Mouse (Mus musculus) liver, postnatal 0 days (tissue): Measurements from ENCODE around the gene Mapk11. TPM values are rescaled to one million over a fixed set of nuclear protein-coding genes. Genes with fewer than 3 reads are reported as not detected.

Source experiments
- ATAC-seq: fragments of 200-750 bp; cut with Nextera tagmentation; 2 replicates; pipeline ENCODE4 v1.8.0; 2017; ENCODE audit warnings: mild to moderate bottlenecking, moderate library complexity
- DNase-seq: peaks from one replicate; pipeline ENCODE4 v3.0.0-alpha.2; 2016
- H3K27ac ChIP-seq: fragments of 300-500 bp; sonication (generic); 2 replicates; pipeline ENCODE4 v1.5.1; 2014; ENCODE audit warnings: antibody characterized with exemption, moderate library complexity, mild to moderate bottlenecking, low read depth
- H3K27me3 ChIP-seq: fragments of 300-500 bp; sonication (generic); 2 replicates; pipeline ENCODE4 v1.6.1; 2014; ENCODE audit warnings: low read length, control low read depth, mixed read lengths; ENCODE audit not compliant: insufficient read depth
- H3K36me3 ChIP-seq: fragments of 300-500 bp; sonication (generic); replicated peaks from 2 replicates; pipeline ENCODE4 v1.6.1; 2014; ENCODE audit warnings: mild to moderate bottlenecking, control low read depth, low read length, moderate library complexity, mixed read lengths; ENCODE audit not compliant: insufficient read depth
- H3K4me1 ChIP-seq: fragments of 300-500 bp; sonication (generic); 2 replicates; pipeline ENCODE4 v1.6.1; 2014; ENCODE audit warnings: antibody characterized with exemption, mild to moderate bottlenecking, control low read depth; ENCODE audit not compliant: insufficient read depth
- H3K4me2 ChIP-seq: fragments of 300-500 bp; sonication (generic); 2 replicates; pipeline ENCODE4 v1.6.1; 2014; ENCODE audit warnings: low read depth, mild to moderate bottlenecking, low read length, moderate library complexity, mixed read lengths
- H3K4me3 ChIP-seq: fragments of 300-500 bp; sonication (generic); 2 replicates; pipeline ENCODE4 v1.5.1; 2014; ENCODE audit warnings: low read depth, low read length
- H3K9ac ChIP-seq: fragments of 300-500 bp; sonication (generic); replicated peaks from 2 replicates; pipeline ENCODE4 v1.6.1; 2014; ENCODE audit warnings: mild to moderate bottlenecking, moderate library complexity
- H3K9me3 ChIP-seq: fragments of 300-500 bp; sonication (generic); 2 replicates; pipeline ENCODE4 v1.6.1; 2016; ENCODE audit warnings: mild to moderate bottlenecking, control low read depth, low read length, mixed read lengths
- CTCF ChIP-seq: sonication (generic); IDR thresholded peaks from 2 replicates; pipeline ENCODE4 v1.5.1; 2016; ENCODE audit warnings: antibody characterized with exemption, low read depth
- EP300 ChIP-seq: IDR thresholded peaks from 2 replicates; pipeline ENCODE4 v1.6.1; 2016; ENCODE audit warnings: antibody characterized with exemption, low read depth, mild to moderate bottlenecking
- WGBS: fragments of 180-500 bp; shearing (Covaris S2); extraction: QIAGEN DNeasy Blood & Tissue Kit; methylation state at CpG from one replicate; pipeline ENCODE4 v1.1.7; 2014; ENCODE audit not compliant: insufficient replicate concordance; 5-methylcytosine and 5-hydroxymethylcytosine counted together
- polyA plus RNA-seq: library from polyadenylated mRNA; unstranded; fragments of >200 nt; fragmentation: Nextera tagmentation; extraction: Ambion mirVana; gene quantifications from 2 replicates; pipeline ENCODE4 v1.2.1, GENCODE M21; 2015

The Mapk11 gene
- polyA plus RNA-seq, 1 experiment from 2014 or later, result 0.81 TPM

DNA sequence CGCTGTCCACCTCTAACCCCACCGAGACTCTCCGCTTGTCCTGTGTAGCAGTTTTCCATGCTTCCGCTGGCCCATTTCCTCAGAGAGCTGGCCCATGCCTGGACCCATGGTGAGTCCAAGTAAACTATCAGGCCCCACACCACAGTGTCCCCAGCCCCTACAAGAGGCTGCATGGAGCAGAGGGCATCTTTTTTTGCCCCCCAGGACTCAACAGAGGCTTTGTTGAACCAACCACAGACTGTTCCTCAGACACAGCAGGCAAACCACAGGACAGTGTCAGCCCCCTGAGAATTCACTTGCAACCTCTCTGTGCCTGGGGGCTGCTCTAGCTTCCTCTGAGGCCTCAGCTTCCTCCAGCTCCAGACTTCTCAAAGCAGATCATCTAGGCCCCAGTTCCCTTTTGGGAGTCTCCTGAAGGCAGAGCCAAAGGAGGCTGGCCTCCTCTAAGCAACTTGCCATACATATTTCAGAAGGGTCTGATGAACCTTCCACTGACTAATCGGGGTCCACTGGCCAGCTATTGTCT is 22.2 kb upstream of the Mapk11 start:
- Histone ChIP-seq H3K36me3 (peaks cover 12% of the 10 kb centered on the region), H3K4me2 (peak overlapping the region; percentile 91; the same call in 1 of the 2 replicates), H3K9me3 (no peaks in the 10 kb centered on the region), H3K9ac (no peak overlapping the region), H3K27me3 (peaks cover 11% of the 10 kb centered on the region; the same call in 1 of the 2 replicates), H3K4me3 (no peak overlapping the region), H3K4me1 (peaks cover 59% of the 10 kb centered on the region), H3K27ac (peak overlapping the region; percentile 29; the same call in 1 of the 2 replicates)
- 70% methylated on average over 5 of the region's 5 CpGs for WGBS
- TF ChIP-seq EP300 (no peak), CTCF (no peak)
- ATAC-seq (no peak), DNase-seq (no peak)

- DNase-seq (peak; percentile 53), ATAC-seq (peak; percentile 67)
- peak; percentile 29; the same call in 1 of the 2 replicates for TF ChIP-seq EP300
- TF ChIP-seq CTCF, result no peak
- Histone ChIP-seq H3K27me3 (peaks cover 11% of the 10 kb centered on the region; the same call in 1 of the 2 replicates), H3K4me3 (no peak overlapping the region), H3K27ac (peak overlapping the region; percentile 80), H3K9ac (peak overlapping the region; percentile 41; the same call in 1 of the 2 replicates), H3K36me3 (peaks cover 24% of the 10 kb centered on the region), H3K9me3 (no peaks in the 10 kb centered on the region), H3K4me2 (peak overlapping the region; percentile 29; the same call in 1 of the 2 replicates), H3K4me1 (peaks cover 51% of the 10 kb centered on the region)
- WGBS, result 37% methylated on average over 3 of the region's 3 CpGs
Observed at GRCm38 (mm10) chr15:89170102-89170501, 20.7 kb upstream of the Mapk11 start.

- Histone ChIP-seq H3K4me1 (peaks cover 44% of the 10 kb centered on the region), H3K9ac (0 out of 2 replicates have a peak overlapping the region, but pooled peaks have one; percentile 41), H3K4me2 (peak overlapping the region; percentile 29; the same call in 1 of the 2 replicates), H3K27me3 (peaks cover 11% of the 10 kb centered on the region; the same call in 1 of the 2 replicates), H3K9me3 (no peaks in the 10 kb centered on the region), H3K36me3 (peaks cover 29% of the 10 kb centered on the region), H3K27ac (peak overlapping the region; percentile 80), H3K4me3 (no peak overlapping the region)
- no peak for TF ChIP-seq CTCF
- no peak for TF ChIP-seq EP300
- DNase-seq, result peak; percentile 57
- peak; percentile 35 for ATAC-seq
- 41% methylated on average over 10 of the region's 10 CpGs for WGBS
Observed at GRCm38 (mm10) chr15:89169431-89169830, 20.0 kb upstream of the Mapk11 start.

- TF ChIP-seq EP300 (no peak), CTCF (no peak)
- Histone ChIP-seq H3K27ac (no peak overlapping the region), H3K36me3 (peaks cover 32% of the 10 kb centered on the region), H3K4me3 (no peak overlapping the region), H3K27me3 (peaks cover 10% of the 10 kb centered on the region; the same call in 1 of the 2 replicates), H3K4me2 (no peak overlapping the region), H3K9me3 (no peaks in the 10 kb centered on the region), H3K9ac (no peak overlapping the region), H3K4me1 (peaks cover 40% of the 10 kb centered on the region)
- 69% methylated on average over 10 of the region's 10 CpGs for WGBS
- ATAC-seq, result no peak
- DNase-seq, result no peak
Observed at GRCm38 (mm10) chr15:89168922-89169321, 19.5 kb upstream of the Mapk11 start.

DNA sequence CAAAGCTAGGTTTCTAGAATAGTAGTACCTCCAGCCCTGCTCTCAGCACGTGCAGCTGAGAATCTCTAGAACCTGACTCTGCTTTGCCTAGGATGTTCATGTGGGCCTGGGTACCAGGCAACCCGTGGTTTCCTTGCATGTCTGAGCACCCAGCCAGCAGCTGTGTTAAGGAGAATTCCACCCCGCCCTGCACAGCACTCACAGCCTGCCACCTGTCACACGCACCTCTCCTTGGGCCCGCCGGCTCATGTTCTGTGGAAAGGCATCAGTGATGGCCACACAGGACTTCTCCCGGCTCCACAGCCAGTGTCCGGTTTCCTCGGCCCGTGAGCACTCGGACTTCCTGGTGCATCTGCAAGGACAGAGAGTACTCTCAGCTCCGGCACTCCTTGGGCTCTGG is 16.1 kb upstream of the Mapk11 start:
- H3K9me3 ChIP-seq, result no peaks in the 10 kb centered on the region
- no peak overlapping the region for H3K4me3 ChIP-seq
- no peak overlapping the region for H3K9ac ChIP-seq
- no peaks in the 10 kb centered on the region for H3K27me3 ChIP-seq
- no peak for TF ChIP-seq EP300
- TF ChIP-seq CTCF, result no peak
- WGBS, result 84% methylated on average over 12 of the region's 12 CpGs
- peaks cover 14% of the 10 kb centered on the region for H3K4me1 ChIP-seq
- H3K4me2 ChIP-seq, result no peak overlapping the region
- DNase-seq (no peak), ATAC-seq (no peak)
- H3K27ac ChIP-seq, result no peak overlapping the region
- peaks cover 60% of the 10 kb centered on the region for H3K36me3 ChIP-seq

- TF ChIP-seq EP300 (no peak), CTCF (no peak)
- DNase-seq, result no peak
- H3K9me3 ChIP-seq, result no peaks in the 10 kb centered on the region
- H3K4me2 ChIP-seq, result no peak overlapping the region
- no peaks in the 10 kb centered on the region for H3K4me1 ChIP-seq
- no peak for ATAC-seq
- no peak overlapping the region for H3K27ac ChIP-seq
- peaks cover 76% of the 10 kb centered on the region for H3K36me3 ChIP-seq
- H3K4me3 ChIP-seq, result no peak overlapping the region
- H3K27me3 ChIP-seq, result no peaks in the 10 kb centered on the region
- 66% methylated on average over 9 of the region's 9 CpGs for WGBS
- H3K9ac ChIP-seq, result no peak overlapping the region
Observed at GRCm38 (mm10) chr15:89161397-89161796, 12.0 kb upstream of the Mapk11 start.
